Mouse (Mus musculus) neural tube, embryonic 15.5 days (tissue): ENCODE results near the gene Diras1. TPM values are rescaled to one million over a fixed set of nuclear protein-coding genes. Genes with fewer than 3 reads are reported as not detected.
"Not testable (repeated sequence)": the region's sequence is repeated elsewhere in the genome, so short reads cannot be mapped to it uniquely, and the experiment has no call there.

Source experiments
- ATAC-seq: fragments of 200-750 bp; cut with Nextera tagmentation; 2 replicates; pipeline ENCODE4 v1.8.0; 2017; ENCODE audit warnings: mild to moderate bottlenecking, moderate TSS enrichment, moderate library complexity; ENCODE audit not compliant: low FRiP score
- H3K27ac ChIP-seq: fragments of 300-500 bp; sonication (generic); replicated peaks from 2 replicates; pipeline ENCODE4 v1.5.1; 2015; ENCODE audit warnings: mild to moderate bottlenecking, inconsistent platforms
- H3K27me3 ChIP-seq: fragments of 300-500 bp; sonication (generic); replicated peaks from 2 replicates; pipeline ENCODE4 v1.6.1; 2015; ENCODE audit warnings: inconsistent platforms
- H3K36me3 ChIP-seq: fragments of 300-500 bp; sonication (generic); 2 replicates; pipeline ENCODE4 v1.6.1; 2015; ENCODE audit warnings: inconsistent platforms
- H3K4me1 ChIP-seq: fragments of 300-500 bp; sonication (generic); 2 replicates; pipeline ENCODE4 v1.6.1; 2015; ENCODE audit warnings: inconsistent platforms
- H3K4me2 ChIP-seq: fragments of 300-500 bp; sonication (generic); 2 replicates; pipeline ENCODE4 v1.6.1; 2015; ENCODE audit warnings: inconsistent platforms, mild to moderate bottlenecking, moderate library complexity
- H3K4me3 ChIP-seq: fragments of 300-500 bp; sonication (generic); replicated peaks from 2 replicates; pipeline ENCODE4 v1.5.1; 2015; ENCODE audit warnings: mild to moderate bottlenecking, inconsistent platforms
- H3K9ac ChIP-seq: fragments of 300-500 bp; sonication (generic); replicated peaks from 2 replicates; pipeline ENCODE4 v1.6.1; 2015; ENCODE audit warnings: mild to moderate bottlenecking, inconsistent platforms
- H3K9me3 ChIP-seq: fragments of 300-500 bp; sonication (generic); replicated peaks from 2 replicates; pipeline ENCODE4 v1.6.1; 2016; ENCODE audit warnings: inconsistent platforms
- WGBS: fragments of 180-500 bp; shearing (Covaris S2); methylation state at CpG from one replicate; pipeline ENCODE4 v1.1.7; 2015; ENCODE audit warnings: mixed read lengths; 5-methylcytosine and 5-hydroxymethylcytosine counted together
- polyA plus RNA-seq: library from polyadenylated mRNA; unstranded; fragments of >200 nt; fragmentation: Nextera tagmentation; extraction: Ambion mirVana; gene quantifications from 2 replicates; pipeline ENCODE4 v1.2.1, GENCODE M21; 2015

The Diras1 gene
- polyA plus RNA-seq, result 55.3 and 69.4 TPM in 2 replicates

DNA sequence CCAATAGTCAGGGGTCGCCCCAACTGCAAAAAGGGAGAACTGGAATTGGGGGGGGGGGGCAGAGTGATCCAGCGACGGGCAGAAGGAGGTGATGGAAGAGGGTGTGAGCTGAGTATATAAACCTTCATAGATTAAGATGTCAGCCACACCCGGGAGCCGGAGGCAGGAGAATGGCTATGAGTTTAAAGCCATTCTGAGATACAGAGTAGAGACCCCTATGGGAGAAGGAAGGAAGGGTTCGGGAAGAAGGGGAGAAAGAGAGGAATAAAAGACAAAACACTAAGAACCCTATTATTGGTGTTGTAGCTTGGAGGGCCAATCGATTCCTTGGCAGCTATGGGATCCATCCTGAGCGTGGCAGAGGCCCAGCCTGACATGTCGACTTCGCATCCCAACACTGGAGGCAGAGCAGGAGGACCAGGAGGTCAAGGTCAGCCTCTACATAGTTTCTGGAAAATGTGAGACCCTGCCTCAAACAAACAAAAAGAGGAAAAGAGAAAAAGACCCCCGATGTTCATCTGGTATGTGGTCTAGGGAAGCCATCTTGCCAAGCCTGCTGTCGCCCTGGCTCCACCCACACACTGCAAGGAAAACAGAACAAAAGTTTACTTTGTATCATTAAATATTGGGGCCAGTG lies at the start of gene Diras1:
Gene Diras1 (minus strand): TSS at position 24 of the 637 bp plus-strand sequence.
- peaks cover 22% of the 10 kb centered on the region; the same call in 1 of the 2 replicates for H3K27me3 ChIP-seq

DNA sequence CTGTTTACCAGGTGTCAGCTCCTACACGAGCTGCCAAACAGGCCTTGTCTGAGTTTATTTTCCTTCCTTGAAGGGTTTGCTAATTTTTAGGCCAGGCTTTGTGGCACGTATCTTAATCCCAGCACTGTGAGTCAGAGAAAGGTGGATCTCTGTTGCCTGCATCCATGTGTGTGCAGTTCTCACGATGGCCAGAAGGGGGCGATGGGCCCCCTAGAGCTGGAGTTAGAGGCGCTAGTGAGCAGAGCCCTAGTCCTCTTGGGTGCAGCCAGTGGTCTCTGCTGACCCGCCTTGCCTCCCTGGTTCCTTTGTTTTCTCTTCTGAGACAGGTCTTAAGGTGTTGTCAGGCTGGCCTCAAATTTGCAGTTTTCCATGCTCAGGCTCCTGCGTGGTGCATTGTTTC lies 48.0 kb upstream of the Diras1 start:
- Histone ChIP-seq H3K9ac (no peak overlapping the region), H3K9me3 (no peaks in the 10 kb centered on the region)
- 75% methylated on average over 7 of the region's 7 CpGs for WGBS

More for the DNA sequence above, at the start of gene Diras1:
- Histone ChIP-seq H3K36me3 (peaks cover 12% of the 10 kb centered on the region), H3K4me2 (peak within 1 kb of the TSS; percentile 73), H3K9me3 (no peaks in the 10 kb centered on the region), H3K27ac (peak within 1 kb of the TSS; percentile 37), H3K4me3 (peak within 1 kb of the TSS; percentile 57), H3K4me1 (peaks cover 40% of the 10 kb centered on the region), H3K9ac (peak within 1 kb of the TSS; percentile 71)
- 48% methylated on average over 12 of the region's 12 CpGs for WGBS
- ATAC-seq, result peak; percentile 45; the same call in 1 of the 2 replicates

DNA sequence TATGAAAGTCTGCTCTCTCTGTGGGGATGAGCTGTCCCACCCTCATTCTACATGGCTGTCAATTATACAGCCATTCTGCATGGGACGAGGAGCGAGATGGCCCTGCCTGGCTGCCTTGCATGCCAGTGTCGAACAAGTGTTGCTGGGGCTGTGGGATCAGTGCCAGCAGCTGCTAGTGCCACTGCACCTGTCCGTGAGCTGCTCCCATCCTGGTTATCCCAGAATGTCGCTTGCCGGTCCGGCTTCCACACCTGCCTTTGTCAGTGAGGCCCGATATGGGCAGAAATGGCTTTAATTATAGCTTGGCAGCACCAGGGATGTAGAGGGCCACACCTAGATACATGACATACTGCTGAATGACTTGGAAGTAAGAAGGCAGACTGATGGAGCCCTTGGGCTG lies 46.8 kb upstream of the Diras1 start:
- Histone ChIP-seq H3K27ac (no peak overlapping the region), H3K36me3 (peaks cover 29% of the 10 kb centered on the region), H3K4me2 (no peak overlapping the region), H3K4me1 (peaks cover 30% of the 10 kb centered on the region), H3K4me3 (no peak overlapping the region), H3K9ac (no peak overlapping the region), H3K9me3 (no peaks in the 10 kb centered on the region), H3K27me3 (no peaks in the 10 kb centered on the region)
- 90% methylated on average over 8 of the region's 8 CpGs for WGBS
- no peak for ATAC-seq

More for the DNA sequence above, 48.0 kb upstream of the Diras1 start:
- no peak for ATAC-seq
- H3K4me2 ChIP-seq, result no peak overlapping the region
- no peak overlapping the region for H3K4me3 ChIP-seq
- no peaks in the 10 kb centered on the region for H3K27me3 ChIP-seq
- no peak overlapping the region for H3K27ac ChIP-seq
- H3K4me1 ChIP-seq, result peaks cover 30% of the 10 kb centered on the region
- H3K36me3 ChIP-seq, result peaks cover 40% of the 10 kb centered on the region

DNA sequence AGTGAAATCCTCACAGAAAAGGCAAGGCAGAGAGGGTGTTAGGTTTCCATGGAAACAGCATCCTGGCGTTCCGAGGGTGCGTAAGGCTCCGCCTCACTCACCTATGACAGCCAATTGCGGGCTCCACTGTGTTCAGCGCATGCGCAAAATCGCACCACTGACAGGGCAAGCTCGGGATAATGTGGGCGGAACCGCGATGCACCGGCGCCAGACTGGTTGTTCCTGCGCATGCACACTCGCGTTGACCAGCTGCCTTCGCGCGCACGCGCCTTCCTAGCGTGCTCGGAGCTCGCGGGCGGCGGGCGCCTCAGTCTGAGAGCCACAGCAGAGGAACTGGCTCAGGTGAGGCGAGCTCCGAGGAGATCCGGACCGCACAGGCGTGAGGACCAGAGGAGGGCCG lies 44.4 kb upstream of the Diras1 start, which contains the start of gene Thop1:
Gene Thop1 (plus strand): TSS at position 200 of the 400 bp plus-strand sequence.
- peak; percentile 96 for ATAC-seq
- H3K9me3 ChIP-seq, result no peaks in the 10 kb centered on the region
- peaks cover 19% of the 10 kb centered on the region for H3K36me3 ChIP-seq
- H3K4me3 ChIP-seq, result peak within 1 kb of the TSS; percentile 84
- peak within 1 kb of the TSS; percentile 93 for H3K9ac ChIP-seq
- H3K27ac ChIP-seq, result peak within 1 kb of the TSS; percentile 79
- peak within 1 kb of the TSS; percentile 80 for H3K4me2 ChIP-seq
- H3K27me3 ChIP-seq, result no peaks in the 10 kb centered on the region
- peaks cover 30% of the 10 kb centered on the region for H3K4me1 ChIP-seq
- under 1% methylated on average over 35 of the region's 35 CpGs for WGBS

DNA sequence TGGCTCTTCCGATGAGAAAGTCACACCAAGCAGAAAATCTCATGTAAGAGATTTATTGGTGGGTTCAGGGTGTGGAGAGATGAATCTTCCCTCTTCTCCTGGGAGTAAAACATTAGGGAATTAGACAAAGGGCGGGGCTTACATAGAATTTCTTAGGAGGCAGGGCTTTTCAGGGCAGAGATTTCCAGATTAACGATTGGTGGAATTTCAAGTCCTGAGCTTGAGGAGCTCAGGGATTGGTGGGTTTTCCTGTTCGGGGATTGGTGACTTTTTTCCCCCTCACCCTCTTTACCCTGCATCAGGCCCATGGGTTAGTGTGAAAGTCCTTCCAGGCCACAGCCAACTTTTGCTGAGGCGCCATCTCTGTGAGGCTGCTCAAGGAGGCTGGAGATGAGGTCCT lies 43.2 kb upstream of the Diras1 start:
- Histone ChIP-seq H3K4me2 (no peak overlapping the region), H3K27me3 (no peaks in the 10 kb centered on the region), H3K9me3 (no peaks in the 10 kb centered on the region), H3K36me3 (peaks cover 8% of the 10 kb centered on the region), H3K9ac (no peak overlapping the region; the same call in 1 of the 2 replicates), H3K4me3 (no peak overlapping the region), H3K4me1 (peaks cover 30% of the 10 kb centered on the region), H3K27ac (no peak overlapping the region)
- ATAC-seq, result no peak
- 77% methylated on average over 5 of the region's 5 CpGs for WGBS

DNA sequence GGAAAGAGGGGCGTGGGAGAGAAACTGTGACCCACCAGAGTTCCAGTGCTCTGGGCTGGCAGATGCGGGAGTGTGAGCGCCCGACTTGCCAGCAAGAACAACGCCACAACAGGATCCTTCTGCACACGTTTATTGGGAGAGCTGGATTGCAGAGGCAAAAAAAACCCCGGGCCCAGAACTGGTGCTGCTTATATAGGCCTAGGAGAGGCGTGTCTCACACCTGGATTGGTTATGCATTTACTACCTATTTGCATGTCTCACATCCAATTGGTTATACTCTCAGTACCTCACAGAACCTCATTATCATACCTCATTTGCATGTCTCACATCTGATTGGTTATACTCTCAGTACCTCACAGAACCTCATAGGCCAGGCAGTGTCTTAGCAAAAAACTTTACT lies 39.1 kb upstream of the Diras1 start:
- H3K9me3 ChIP-seq, H3K27me3 ChIP-seq, H3K4me3 ChIP-seq, H3K4me2 ChIP-seq, H3K36me3 ChIP-seq, H3K9ac ChIP-seq, ATAC-seq, H3K27ac ChIP-seq: not testable (repeated sequence)
- WGBS, result 91% methylated on average over 8 of the region's 8 CpGs
- peaks cover 11% of the 10 kb centered on the region for H3K4me1 ChIP-seq

DNA sequence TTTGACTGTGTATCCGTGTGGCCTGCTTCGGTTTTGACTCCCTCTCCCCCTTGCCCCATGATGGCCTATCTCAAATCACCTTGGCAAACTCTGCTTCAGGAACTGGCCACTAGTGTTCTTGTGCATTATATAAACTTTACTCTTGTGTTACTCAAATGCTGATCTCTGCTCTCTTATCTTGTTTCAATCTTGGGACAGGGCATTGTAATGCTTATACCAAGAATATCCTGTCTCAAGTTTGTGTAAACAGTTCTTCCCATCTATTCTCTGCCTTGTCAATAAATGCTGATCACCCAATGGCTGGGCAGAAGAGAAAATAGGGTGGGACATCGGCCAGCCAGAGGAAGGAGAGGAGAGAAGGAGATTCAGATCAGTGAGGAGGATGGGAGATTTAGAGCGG lies 37.2 kb upstream of the Diras1 start:
- 68% methylated on average over 4 of the region's 4 CpGs for WGBS
- no peak for ATAC-seq
- peaks cover 22% of the 10 kb centered on the region for H3K4me1 ChIP-seq

DNA sequence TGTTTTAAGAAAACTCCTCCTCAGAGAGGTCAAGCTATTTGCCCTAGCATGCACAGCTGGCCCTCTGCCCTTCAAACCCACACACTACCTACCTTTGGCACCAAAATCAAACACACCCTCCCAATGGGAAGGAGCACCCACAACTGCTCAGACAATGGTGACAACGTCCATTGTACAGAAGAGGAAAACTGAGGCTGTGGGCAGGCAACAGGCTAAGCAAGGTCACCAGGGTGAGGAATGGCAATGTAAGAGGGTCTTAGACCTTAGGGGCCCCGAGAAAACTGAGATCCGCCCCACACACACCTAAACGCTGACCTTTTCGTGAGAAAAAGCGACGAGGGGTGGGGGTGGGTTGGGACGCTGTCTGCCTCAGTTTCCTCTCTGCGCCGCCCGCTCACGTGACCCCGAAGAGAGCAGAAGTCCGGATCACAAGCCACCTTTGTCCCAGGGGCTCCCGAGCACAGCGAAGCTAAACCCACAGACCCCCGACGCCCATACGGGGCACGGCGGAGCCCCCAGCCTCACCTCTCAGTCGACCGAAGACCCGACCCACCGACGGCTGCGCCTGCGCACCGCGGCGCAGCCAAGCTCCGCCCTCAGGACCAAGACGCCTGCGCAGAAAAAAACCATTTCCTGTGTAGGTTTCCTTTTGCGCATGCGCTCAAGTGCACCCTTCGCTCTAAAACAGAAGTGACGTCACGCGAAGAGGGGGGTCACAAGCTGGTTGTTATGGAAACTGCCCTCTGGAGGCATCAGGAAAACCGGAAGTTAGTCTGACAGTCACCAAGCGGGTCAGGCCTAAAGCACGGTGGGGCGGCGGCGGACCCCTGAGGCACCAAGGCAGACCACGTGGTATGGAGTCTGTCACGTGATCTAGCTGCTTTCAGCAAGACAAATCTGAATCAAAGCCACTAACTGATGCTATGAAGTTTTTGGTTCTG lies 34.4 kb upstream of the Diras1 start, which contains the start of gene Sgta:
Gene Sgta (minus strand): TSS at position 579 of the 941 bp plus-strand sequence.
- peak within 1 kb of the TSS; percentile 66; the same call in 1 of the 2 replicates for H3K27ac ChIP-seq
- ATAC-seq, result peak; percentile 94
- peak within 1 kb of the TSS; percentile 83 for H3K9ac ChIP-seq
- H3K9me3 ChIP-seq, result no peaks in the 10 kb centered on the region
- peaks cover 46% of the 10 kb centered on the region for H3K4me1 ChIP-seq
- peak within 1 kb of the TSS; percentile 95 for H3K4me2 ChIP-seq
- under 1% methylated on average over 48 of the region's 48 CpGs for WGBS
- no peaks in the 10 kb centered on the region for H3K36me3 ChIP-seq
- peak within 1 kb of the TSS; percentile 78 for H3K4me3 ChIP-seq
- no peaks in the 10 kb centered on the region for H3K27me3 ChIP-seq

More for the DNA sequence above, 37.2 kb upstream of the Diras1 start:
- Histone ChIP-seq H3K9ac (0 out of 2 replicates have a peak overlapping the region, but pooled peaks have one; percentile 4), H3K9me3 (no peaks in the 10 kb centered on the region), H3K27ac (no peak overlapping the region), H3K4me3 (no peak overlapping the region), H3K36me3 (no peaks in the 10 kb centered on the region), H3K4me2 (no peak overlapping the region), H3K27me3 (no peaks in the 10 kb centered on the region)

DNA sequence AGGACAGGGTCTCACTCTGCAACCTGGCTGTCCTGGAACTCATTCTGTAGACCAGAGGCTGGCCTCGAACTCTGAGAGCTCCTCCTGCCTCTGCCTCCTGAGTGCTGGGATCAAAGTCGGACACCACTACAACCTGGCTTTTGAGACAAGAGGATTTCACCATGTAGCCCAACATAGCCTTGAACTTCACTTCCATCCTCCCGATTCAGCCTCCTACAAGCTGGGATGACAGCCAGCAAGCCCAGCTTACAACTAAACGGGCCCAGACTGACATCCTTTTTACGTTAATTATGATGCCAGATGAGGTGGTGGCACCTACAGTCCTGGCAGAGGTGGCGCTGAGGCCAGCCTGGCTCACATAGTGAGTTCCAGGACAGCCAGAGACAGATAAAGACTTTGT lies 33.4 kb upstream of the Diras1 start:
- 84% methylated on average over 6 of the region's 6 CpGs for whole genome bisulfite sequencing
- H3K4me3 ChIP-seq, result peak overlapping the region; percentile 78
- H3K27me3 ChIP-seq, result no peaks in the 10 kb centered on the region
- no peaks in the 10 kb centered on the region for H3K36me3 ChIP-seq
- H3K27ac ChIP-seq, result no peak overlapping the region
- no peak for ATAC-seq
- peak overlapping the region; percentile 95 for H3K4me2 ChIP-seq
- peaks cover 47% of the 10 kb centered on the region for H3K4me1 ChIP-seq
- H3K9ac ChIP-seq, result peak overlapping the region; percentile 83; the same call in 1 of the 2 replicates
- no peaks in the 10 kb centered on the region for H3K9me3 ChIP-seq

DNA sequence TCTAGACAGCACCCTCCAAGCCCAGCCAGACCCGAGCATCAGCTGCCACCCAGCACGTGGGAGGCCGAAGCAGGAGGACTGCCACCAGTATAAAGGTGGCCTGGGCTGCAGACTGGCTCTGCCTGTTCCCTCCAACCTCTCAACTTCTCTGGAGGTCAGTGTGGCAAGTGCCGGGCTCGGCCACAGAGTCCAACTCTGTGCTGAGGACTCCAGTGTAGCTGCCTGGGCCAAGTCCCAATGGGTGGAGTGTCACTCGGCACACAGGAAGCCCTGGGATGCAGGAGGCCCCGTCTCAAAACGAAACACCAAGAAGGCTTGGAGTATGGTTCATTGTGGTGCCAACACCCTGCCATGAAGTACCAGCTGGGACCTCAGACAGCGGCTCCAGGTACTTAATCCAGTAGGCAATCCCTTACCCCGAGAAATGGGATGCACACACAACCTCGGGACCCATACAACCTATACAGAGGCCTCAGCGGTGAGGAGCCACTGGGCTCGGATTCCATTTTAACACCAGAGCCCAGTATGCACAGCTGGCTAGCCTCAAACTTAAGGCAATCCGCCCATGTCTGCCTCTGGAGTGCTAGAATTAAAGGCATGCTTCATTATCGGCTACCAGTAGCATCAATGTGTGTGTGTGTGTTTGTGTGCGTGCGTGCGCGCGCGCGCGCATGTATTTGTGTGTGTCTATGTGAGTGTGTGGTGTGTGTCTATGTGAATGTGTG lies 32.1 kb upstream of the Diras1 start:
- no peaks in the 10 kb centered on the region for H3K27me3 ChIP-seq
- H3K9me3 ChIP-seq, result no peaks in the 10 kb centered on the region
- H3K27ac ChIP-seq, result no peak overlapping the region
- no peak for ATAC-seq
- 95% methylated on average over 23 of the region's 23 CpGs for WGBS
- peaks cover 47% of the 10 kb centered on the region for H3K4me1 ChIP-seq
- H3K9ac ChIP-seq, result no peak overlapping the region; the same call in 1 of the 2 replicates
- H3K4me2 ChIP-seq, result no peak overlapping the region
- no peaks in the 10 kb centered on the region for H3K36me3 ChIP-seq
- no peak overlapping the region for H3K4me3 ChIP-seq

DNA sequence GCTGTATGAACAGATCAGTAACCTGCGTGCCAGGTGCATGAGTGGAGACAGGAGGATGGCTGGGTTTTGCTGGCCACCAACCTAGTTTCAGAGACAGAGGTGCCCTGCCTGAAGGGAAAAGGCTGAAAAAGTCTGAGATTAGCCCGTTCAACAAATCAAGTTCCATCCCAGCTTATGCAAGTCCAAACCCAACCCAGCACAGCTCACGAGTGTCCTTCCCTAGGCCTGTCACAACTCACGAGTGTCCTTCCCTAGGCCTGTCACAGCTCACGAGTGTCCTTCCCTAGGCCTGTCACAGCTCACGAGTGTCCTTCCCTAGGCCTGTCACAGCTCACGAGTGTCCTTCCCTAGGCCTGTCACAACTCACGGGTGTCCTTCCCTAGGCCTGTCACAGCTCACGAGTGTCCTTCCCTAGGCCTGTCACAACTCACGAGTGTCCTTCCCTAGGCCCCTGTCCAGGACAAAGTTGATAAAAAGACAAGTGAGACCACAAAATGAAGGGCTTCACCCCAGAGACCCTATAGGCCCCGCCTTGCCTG lies 30.4 kb upstream of the Diras1 start:
- Histone ChIP-seq H3K36me3 (peaks cover 14% of the 10 kb centered on the region), H3K4me1 (peaks cover 47% of the 10 kb centered on the region)
- not testable (repeated sequence) for H3K27me3 ChIP-seq, ATAC-seq, H3K27ac ChIP-seq, H3K9me3 ChIP-seq, H3K9ac ChIP-seq, H3K4me2 ChIP-seq, H3K4me3 ChIP-seq
- 82% methylated on average over 11 of the region's 11 CpGs for WGBS
